Mouse (Mus musculus) naive thymus-derived CD4-positive, alpha-beta T cell, adult 5 months (primary cell): ENCODE measurements around the gene A030003K21Rik. TPM values are rescaled to one million over a fixed set of nuclear protein-coding genes. Genes with fewer than 3 reads are reported as not detected.

Experiments
- polyA plus RNA-seq: library from polyadenylated mRNA; unstranded; fragments of 100-300 nt; shearing (Covaris generic); gene quantifications from one replicate; pipeline ENCODE4 v1.2.1, GENCODE M21; 2017

The A030003K21Rik gene
- not detected for polyA plus RNA-seq

DNA sequence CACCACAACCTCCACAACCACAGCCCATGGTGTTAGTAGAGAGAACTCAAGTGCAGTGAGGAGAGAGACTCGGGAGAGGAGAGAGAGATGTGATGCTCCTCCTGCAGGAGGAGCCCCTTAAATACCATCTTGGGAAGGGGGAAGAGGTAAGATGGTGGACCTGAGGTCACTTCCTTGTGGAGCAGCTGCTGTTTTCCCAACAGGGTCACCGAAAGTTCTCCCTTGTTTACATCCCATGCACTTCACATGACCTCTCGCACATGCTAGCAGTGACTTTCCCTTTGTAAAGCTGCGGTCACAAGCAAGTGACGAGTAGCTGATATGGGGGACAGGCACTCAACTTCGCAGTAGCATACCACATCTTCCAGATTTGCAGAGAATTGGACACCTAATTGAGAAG is at the start of gene A030003K21Rik:
Gene A030003K21Rik, minus strand, starts transcription at position 94 of the 400 bp plus-strand sequence.

DNA sequence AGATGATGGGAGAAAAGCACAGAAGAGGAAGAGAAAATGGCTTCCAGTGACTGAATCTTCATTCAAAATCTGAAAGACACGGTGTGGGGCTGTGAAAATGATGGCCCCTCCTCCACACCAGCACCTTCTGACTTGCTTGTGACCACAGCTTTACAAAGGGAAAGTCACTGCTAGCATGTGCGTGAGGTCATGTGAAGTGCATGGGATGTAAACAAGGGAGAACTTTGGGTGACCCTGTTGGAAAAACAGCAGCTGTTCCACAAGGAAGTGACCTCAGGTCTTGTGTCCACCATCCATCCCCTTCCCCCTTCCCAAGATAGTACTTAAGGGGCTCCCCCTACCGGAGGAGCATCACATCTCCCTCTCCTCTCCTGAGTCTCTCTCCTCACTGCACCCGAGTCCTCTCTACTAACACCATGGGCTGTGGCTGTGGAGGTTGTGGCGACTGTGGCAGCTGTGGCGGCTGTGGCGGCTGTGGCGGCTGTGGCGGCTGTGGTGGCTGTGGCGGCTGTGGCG is 16.7 kb upstream of the A030003K21Rik start, which contains the start of gene Gm47955:
Gene Gm47955, plus strand, starts transcription at position 417 of the 516 bp plus-strand sequence.

DNA sequence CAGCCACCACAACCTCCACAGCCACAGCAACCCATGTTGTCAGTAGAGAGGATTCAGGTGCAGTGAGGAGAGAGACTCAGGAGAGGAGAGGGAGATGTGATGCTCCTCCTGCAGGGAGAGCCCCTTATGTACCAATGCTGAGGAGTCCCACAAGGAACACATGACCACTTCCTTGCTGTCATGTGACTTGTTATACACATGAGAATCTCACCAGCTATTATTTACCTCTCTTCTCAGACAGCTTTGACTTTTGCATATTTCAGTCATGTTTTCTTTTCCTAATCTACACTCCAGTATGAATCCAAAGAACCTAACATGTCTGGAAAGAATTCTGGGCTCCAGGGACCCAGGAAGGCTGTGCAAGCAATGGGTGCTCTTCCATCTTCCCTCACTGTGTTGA is 12.7 kb upstream of the A030003K21Rik start, which contains the start of gene Gm7544:
Gene Gm7544, minus strand, starts transcription at position 101 of the 400 bp plus-strand sequence.

DNA sequence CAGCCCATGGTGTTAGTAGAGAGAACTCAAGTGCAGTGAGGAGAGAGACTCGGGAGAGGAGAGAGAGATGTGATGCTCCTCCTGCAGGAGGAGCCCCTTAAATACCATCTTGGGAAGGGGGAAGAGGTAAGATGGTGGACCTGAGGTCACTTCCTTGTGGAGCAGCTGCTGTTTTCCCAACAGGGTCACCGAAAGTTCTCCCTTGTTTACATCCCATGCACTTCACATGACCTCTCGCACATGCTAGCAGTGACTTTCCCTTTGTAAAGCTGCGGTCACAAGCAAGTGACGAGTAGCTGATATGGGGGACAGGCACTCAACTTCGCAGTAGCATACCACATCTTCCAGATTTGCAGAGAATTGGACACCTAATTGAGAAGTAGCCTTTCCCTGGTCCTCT is 11.9 kb downstream of the A030003K21Rik start, which contains the start of gene Gm6217:
Gene Gm6217, minus strand, starts transcription at position 74 of the 400 bp plus-strand sequence.

DNA sequence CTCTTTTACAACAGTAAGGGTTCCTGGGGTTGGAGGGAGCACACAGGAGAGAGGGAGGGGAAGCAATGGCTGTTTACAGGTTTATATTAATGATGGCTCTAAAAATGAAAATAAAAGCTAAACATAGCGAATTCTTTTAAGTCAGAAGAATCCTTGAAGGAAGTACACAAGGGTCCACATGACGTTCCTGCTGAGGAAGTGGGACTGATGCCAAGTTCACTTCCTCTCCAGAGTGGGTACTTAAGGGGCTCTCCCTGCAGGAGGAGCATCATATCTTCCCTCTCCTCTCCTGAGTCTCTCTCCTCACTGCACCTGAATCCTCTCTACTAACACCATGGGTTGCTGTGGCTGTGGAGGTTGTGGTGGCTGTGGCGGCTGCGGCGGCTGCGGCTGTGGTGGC is 18.5 kb downstream of the A030003K21Rik start, which contains the start of gene A030014E15Rik:
Gene A030014E15Rik, plus strand, starts transcription at position 268 of the 400 bp plus-strand sequence.

DNA sequence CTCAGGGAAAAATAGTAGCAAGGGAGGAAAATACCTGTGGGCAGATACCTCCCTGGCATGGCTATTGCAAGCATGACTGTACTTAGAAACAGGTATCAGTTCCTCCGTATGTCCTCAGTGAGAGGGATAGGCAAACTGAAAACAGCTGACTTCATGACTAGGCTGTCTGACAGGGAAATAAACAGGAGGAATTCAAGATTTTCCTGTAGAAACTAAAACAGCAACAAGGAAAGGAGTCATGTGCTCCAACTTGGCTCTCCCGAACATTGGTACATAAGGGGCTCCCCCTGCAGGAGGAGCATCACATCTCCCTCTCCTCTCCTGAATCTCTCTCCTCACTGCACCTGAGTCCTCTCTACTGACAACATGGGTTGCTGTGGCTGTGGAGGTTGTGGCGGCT is 30.2 kb downstream of the A030003K21Rik start, which contains the start of gene A030005L19Rik:
Gene A030005L19Rik, plus strand, starts transcription at position 301 of the 400 bp plus-strand sequence.

Other genes with a start within 250 kb of the A030003K21Rik start
- 185 TPM for gene Mff, start 218.5 kb downstream of the A030003K21Rik start, polyA plus RNA-seq
- 0.47 TPM for gene Tm4sf20, start 174.9 kb downstream of the A030003K21Rik start, polyA plus RNA-seq
- not detected for gene Gm47791, start 172.1 kb downstream of the A030003K21Rik start, polyA plus RNA-seq
- 133 TPM for gene Agfg1, start 103.9 kb downstream of the A030003K21Rik start, polyA plus RNA-seq
- not detected for gene A030005L19Rik, start 30.1 kb downstream of the A030003K21Rik start, polyA plus RNA-seq
- gene A030014E15Rik, start 18.5 kb downstream of the A030003K21Rik start, polyA plus RNA-seq = not detected
- gene Gm6217, start 12.0 kb downstream of the A030003K21Rik start, polyA plus RNA-seq = not detected
- gene Gm7544, start 12.6 kb upstream of the A030003K21Rik start, polyA plus RNA-seq = not detected
- gene Gm47955, start 16.9 kb upstream of the A030003K21Rik start, polyA plus RNA-seq = not detected
- not detected for gene Gm47959, start 57.2 kb upstream of the A030003K21Rik start, polyA plus RNA-seq
- gene Slc19a3, start 95.1 kb upstream of the A030003K21Rik start, polyA plus RNA-seq = not detected
- not detected for gene Krtap28-10, start 99.1 kb upstream of the A030003K21Rik start, polyA plus RNA-seq
- 0.57 TPM for gene Gm47969, start 101.5 kb upstream of the A030003K21Rik start, polyA plus RNA-seq
- not detected for gene A030005K14Rik, start 116.0 kb upstream of the A030003K21Rik start, polyA plus RNA-seq
- not detected for gene Krtap28-13, start 117.5 kb upstream of the A030003K21Rik start, polyA plus RNA-seq
- not detected for gene Ccl20, start 173.4 kb upstream of the A030003K21Rik start, polyA plus RNA-seq
- gene Daw1, start 216.4 kb upstream of the A030003K21Rik start, polyA plus RNA-seq = not detected